Mouse (Mus musculus): ENCODE results near the gene a. TPM values are rescaled to one million over a fixed set of nuclear protein-coding genes. Genes with fewer than 3 reads are reported as not detected.
"Not testable (repeated sequence)": the region's sequence is repeated elsewhere in the genome, so short reads cannot be mapped to it uniquely, and the experiment has no call there.

The a gene
- total and polyA plus RNA-seq, 3 experiments = not detected

- H3K4me1 ChIP-seq (ENCODE audit: control insufficient read depth, insufficient read depth, low read length) = no peaks in the 10 kb centered on the region
- no peaks in the 10 kb centered on the region for H3K79me2 ChIP-seq (replicated peaks; ENCODE audit: control insufficient read depth, insufficient read depth, low read length)
- TF ChIP-seq CTCF (IDR thresholded peaks at IDR 0.05) = no peak
- no peak for TF ChIP-seq POLR2A (IDR thresholded peaks at IDR 0.05; ENCODE audit: insufficient read depth, low read depth, low read length)
- TF ChIP-seq EP300 (IDR thresholded peaks at IDR 0.05; ENCODE audit: insufficient read depth, low read depth, low read length) = no peak
- intact Hi-C loops (cut with DNase I) = no loop called here
- H3K27me3 ChIP-seq (ENCODE audit: control insufficient read depth, insufficient read depth, low read length) = peaks cover 2% of the 10 kb centered on the region; the same call in 1 of the 2 replicates
- no peak overlapping the region for H3K9ac ChIP-seq (ENCODE audit: low read depth, low read length)
- 47% methylated on average over 3 of the region's 3 CpGs for WGBS
- no peak for DNase-seq
- no peak overlapping the region for H3K27ac ChIP-seq
- no peak overlapping the region for H3K4me3 ChIP-seq
- no peaks in the 10 kb centered on the region for H3K36me3 ChIP-seq (ENCODE audit: control insufficient read depth, insufficient read depth, low read length)
Observed at GRCm38 (mm10) chr2:155011086-155011656, 220.0 kb downstream of the a start.

- H3K36me3 ChIP-seq (ENCODE audit: control insufficient read depth, insufficient read depth, low read length) = no peaks in the 10 kb centered on the region
- TF ChIP-seq CTCF (IDR thresholded peaks at IDR 0.05) (no peak), POLR2A (IDR thresholded peaks at IDR 0.05; ENCODE audit: insufficient read depth, low read depth, low read length) (no peak), EP300 (IDR thresholded peaks at IDR 0.05; ENCODE audit: insufficient read depth, low read depth, low read length) (no peak)
- H3K27me3 ChIP-seq (ENCODE audit: control insufficient read depth, insufficient read depth, low read length) = peaks cover 2% of the 10 kb centered on the region; the same call in 1 of the 2 replicates
- no peak overlapping the region for H3K27ac ChIP-seq
- DNase-seq = no peak
- H3K4me1 ChIP-seq (ENCODE audit: control insufficient read depth, insufficient read depth, low read length) = no peaks in the 10 kb centered on the region
- no peaks in the 10 kb centered on the region for H3K79me2 ChIP-seq (replicated peaks; ENCODE audit: control insufficient read depth, insufficient read depth, low read length)
- 81% methylated on average over 6 of the region's 6 CpGs for WGBS
- no peak overlapping the region for H3K4me3 ChIP-seq
- no peak overlapping the region for H3K9ac ChIP-seq (ENCODE audit: low read depth, low read length)
- intact Hi-C loops (cut with DNase I) = no loop called here
Observed at GRCm38 (mm10) chr2:155012991-155013390, 221.8 kb downstream of the a start.

- H3K79me2 ChIP-seq (replicated peaks; ENCODE audit: control insufficient read depth, insufficient read depth, low read length); H3K4me3 ChIP-seq; H3K4me1 ChIP-seq (ENCODE audit: control insufficient read depth, insufficient read depth, low read length); H3K27me3 ChIP-seq (ENCODE audit: control insufficient read depth, insufficient read depth, low read length); intact Hi-C loops (cut with DNase I); H3K36me3 ChIP-seq (ENCODE audit: control insufficient read depth, insufficient read depth, low read length); DNase-seq; H3K27ac ChIP-seq; H3K9ac ChIP-seq (ENCODE audit: low read depth, low read length): not testable (repeated sequence)
- WGBS = 43% methylated on average over 6 of the region's 9 CpGs
Observed at GRCm38 (mm10) chr2:155016751-155017150, 225.5 kb downstream of the a start.

- DNase-seq; H3K4me1 ChIP-seq (ENCODE audit: control insufficient read depth, insufficient read depth, low read length); H3K36me3 ChIP-seq (ENCODE audit: control insufficient read depth, insufficient read depth, low read length); intact Hi-C loops (cut with DNase I); H3K27me3 ChIP-seq (ENCODE audit: control insufficient read depth, insufficient read depth, low read length); H3K79me2 ChIP-seq (replicated peaks; ENCODE audit: control insufficient read depth, insufficient read depth, low read length): not testable (repeated sequence)
- peak within 1 kb of the TSS; percentile 56 for H3K4me3 ChIP-seq
- 1% methylated on average over 24 of the region's 26 CpGs for WGBS
- H3K9ac ChIP-seq (ENCODE audit: low read depth, low read length) = peak within 1 kb of the TSS; percentile 70
- peak within 1 kb of the TSS; percentile 48 for H3K27ac ChIP-seq
Observed at GRCm38 (mm10) chr2:155018251-155018755, 227.1 kb downstream of the a start, which contains the start of gene Gm14226. Gm14226 (plus strand) TSS chr2:155018266.

DNA sequence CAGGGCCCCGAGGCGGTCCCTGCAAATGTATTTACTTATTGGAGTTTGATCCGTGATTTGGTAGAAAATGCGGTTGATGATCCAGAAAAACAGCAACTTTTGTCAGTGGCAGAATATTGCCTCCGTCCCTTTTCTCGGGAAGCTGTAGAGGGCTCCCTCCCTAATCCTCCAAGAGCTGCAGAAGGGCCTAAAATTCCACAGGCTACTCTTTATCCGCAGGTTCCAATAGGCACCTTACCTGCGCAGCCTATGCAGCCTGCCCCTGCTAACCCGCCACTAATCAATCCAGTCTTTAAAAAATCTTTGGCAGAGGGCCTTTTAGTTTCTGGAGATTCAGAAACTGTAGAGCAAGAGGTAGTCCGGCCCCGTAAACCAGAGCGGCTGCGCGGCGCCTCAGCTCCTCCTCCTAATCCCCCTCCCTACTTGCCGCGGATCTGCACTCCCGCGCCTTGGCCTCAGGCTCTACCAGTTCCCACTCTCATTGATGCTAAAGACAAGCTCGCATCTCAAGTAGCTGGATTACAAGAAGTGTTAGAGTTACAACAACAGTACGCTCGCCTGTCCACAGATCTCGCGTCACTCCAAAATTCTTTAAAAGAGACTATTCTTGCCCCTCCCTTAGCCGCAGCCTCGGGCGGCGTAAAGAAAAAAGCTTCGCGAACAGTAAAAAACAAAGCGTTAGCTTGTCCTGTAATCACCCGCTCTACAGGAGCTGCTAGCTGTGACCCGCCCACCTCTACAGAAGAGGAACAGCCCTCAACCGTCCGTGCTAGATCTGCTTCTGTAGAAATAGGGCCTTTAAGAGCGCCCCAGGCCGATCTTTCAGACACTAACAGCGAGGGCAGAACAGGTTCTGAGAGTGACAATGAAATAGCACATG is 227.8 kb downstream of the a start:
- WGBS = under 1% methylated on average over 38 of the region's 38 CpGs
- no peaks in the 10 kb centered on the region for H3K4me1 ChIP-seq (ENCODE audit: control insufficient read depth, insufficient read depth, low read length)

DNA sequence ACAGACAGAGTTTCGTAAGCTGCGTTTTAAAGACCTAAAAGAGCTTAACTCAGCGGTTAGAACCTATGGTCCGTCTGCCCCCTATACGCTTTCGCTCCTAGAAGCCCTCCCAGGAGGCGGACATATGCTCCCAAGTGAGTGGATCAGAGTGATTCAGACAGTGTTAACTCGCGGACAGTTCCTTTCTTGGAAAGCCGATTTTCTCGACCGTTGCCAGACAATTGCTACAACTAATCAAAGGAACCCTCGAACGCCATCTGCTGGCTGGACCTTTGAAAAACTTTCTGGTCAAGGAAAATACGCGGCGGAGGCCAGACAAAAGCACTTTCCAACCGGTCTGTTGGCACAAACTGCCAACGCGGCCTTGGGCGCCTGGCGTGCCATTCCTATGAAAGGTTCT is 228.5 kb downstream of the a start:
- Histone ChIP-seq H3K9ac (ENCODE audit: low read depth, low read length) (peak overlapping the region; percentile 70), H3K4me1 (ENCODE audit: control insufficient read depth, insufficient read depth, low read length) (no peaks in the 10 kb centered on the region), H3K4me3 (peak overlapping the region; percentile 56), H3K27me3 (ENCODE audit: control insufficient read depth, insufficient read depth, low read length) (no peaks in the 10 kb centered on the region), H3K36me3 (ENCODE audit: control insufficient read depth, insufficient read depth, low read length) (no peaks in the 10 kb centered on the region), H3K79me2 (replicated peaks; ENCODE audit: control insufficient read depth, insufficient read depth, low read length) (no peaks in the 10 kb centered on the region), H3K27ac (peak overlapping the region; percentile 48)
- DNase-seq = peak; percentile 85 to 91
- intact Hi-C loops (cut with DNase I) = no loop called here
- under 1% methylated on average over 22 of the region's 22 CpGs for WGBS
- no peak for TF ChIP-seq POLR2A (IDR thresholded peaks at IDR 0.05; ENCODE audit: insufficient read depth, low read depth, low read length)
- TF ChIP-seq EP300 (IDR thresholded peaks at IDR 0.05; ENCODE audit: insufficient read depth, low read depth, low read length) = no peak
- TF ChIP-seq CTCF (IDR thresholded peaks at IDR 0.05) = peak; percentile 85

More for the DNA sequence above, 227.8 kb downstream of the a start:
- H3K27me3 ChIP-seq (ENCODE audit: control insufficient read depth, insufficient read depth, low read length) = peaks cover 2% of the 10 kb centered on the region; the same call in 1 of the 2 replicates
- peak overlapping the region; percentile 70 for H3K9ac ChIP-seq (ENCODE audit: low read depth, low read length)
- H3K27ac ChIP-seq = peak overlapping the region; percentile 48
- intact Hi-C loops (cut with DNase I) = no loop called here
- no peaks in the 10 kb centered on the region for H3K36me3 ChIP-seq (ENCODE audit: control insufficient read depth, insufficient read depth, low read length)
- DNase-seq = peak; percentile 71 to 74
- H3K4me3 ChIP-seq = peak overlapping the region; percentile 56
- TF ChIP-seq CTCF (IDR thresholded peaks at IDR 0.05) = peak; percentile 15; the same call in 1 of the 2 replicates
- no peak for TF ChIP-seq EP300 (IDR thresholded peaks at IDR 0.05; ENCODE audit: insufficient read depth, low read depth, low read length)
- TF ChIP-seq POLR2A (IDR thresholded peaks at IDR 0.05; ENCODE audit: insufficient read depth, low read depth, low read length) = 0 out of 2 replicates have a peak, but pooled peaks have one; percentile 29
- H3K79me2 ChIP-seq (replicated peaks; ENCODE audit: control insufficient read depth, insufficient read depth, low read length) = no peaks in the 10 kb centered on the region

DNA sequence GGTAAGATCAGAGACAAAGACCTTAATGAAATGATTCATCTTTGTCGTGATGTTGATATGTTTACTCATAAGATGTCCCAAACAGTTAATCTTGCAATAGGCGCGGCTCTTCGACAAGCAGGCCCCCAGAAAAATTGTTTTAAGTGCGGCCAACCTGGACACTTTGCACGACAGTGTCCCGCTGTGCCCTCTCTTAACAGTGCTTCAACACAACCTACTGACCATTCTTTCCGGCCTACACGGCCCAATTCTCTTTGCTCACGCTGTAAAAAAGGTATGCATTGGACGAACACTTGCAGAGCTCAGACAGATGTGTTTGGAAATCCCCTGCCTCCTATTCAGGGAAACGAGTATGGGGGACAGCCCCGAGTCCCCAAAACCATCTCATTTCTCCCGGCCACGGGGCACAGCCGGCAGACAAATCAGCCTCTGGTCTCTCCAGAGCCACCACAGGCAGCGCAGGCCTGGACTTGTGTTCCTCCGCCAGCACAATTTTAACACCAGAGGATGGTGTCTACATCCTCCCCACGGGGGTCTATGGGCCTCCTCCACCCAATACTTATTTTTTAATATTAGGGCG is 229.1 kb downstream of the a start:
- H3K79me2 ChIP-seq (replicated peaks; ENCODE audit: control insufficient read depth, insufficient read depth, low read length); DNase-seq; H3K9ac ChIP-seq (ENCODE audit: low read depth, low read length); H3K4me3 ChIP-seq; intact Hi-C loops (cut with DNase I); H3K27ac ChIP-seq; H3K27me3 ChIP-seq (ENCODE audit: control insufficient read depth, insufficient read depth, low read length); H3K36me3 ChIP-seq (ENCODE audit: control insufficient read depth, insufficient read depth, low read length); H3K4me1 ChIP-seq (ENCODE audit: control insufficient read depth, insufficient read depth, low read length): not testable (repeated sequence)
- 63% methylated on average over 20 of the region's 20 CpGs for WGBS
